Mouse (Mus musculus): ENCODE data around the gene Gm48551.

The Gm48551 gene

GRCm38 (mm10) chr10:81358209-81358608 is 26.1 kb upstream of the Gm48551 start:
- no peak for DNase-seq

DNA sequence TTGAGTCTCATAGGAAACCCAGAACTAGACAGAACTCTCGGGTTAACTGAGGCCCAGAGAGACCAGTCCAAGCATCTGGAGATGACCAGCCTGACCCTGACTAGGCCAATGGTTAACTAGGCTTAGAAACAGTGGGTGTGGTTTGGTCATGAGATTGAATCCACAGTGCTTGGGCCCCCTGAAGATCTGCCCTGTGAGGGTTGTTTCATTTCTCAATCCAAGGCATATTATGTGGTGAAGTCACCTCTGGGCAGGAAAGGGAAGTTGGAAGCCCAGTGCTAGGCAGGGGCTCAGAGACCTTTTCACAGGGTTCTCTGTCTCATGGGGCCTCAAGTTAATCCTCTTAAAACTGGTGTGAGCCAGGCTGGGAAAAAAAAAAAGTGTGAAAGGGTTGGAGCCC is 25.4 kb upstream of the Gm48551 start:
- no peak for DNase-seq

GRCm38 (mm10) chr10:81360721-81361120 is 23.5 kb upstream of the Gm48551 start:
- DNase-seq, result no peak

- peak in 1 of 2 experiments; percentile 18 for DNase-seq
These were observed 21.8 kb upstream of the Gm48551 start for GRCm38 (mm10) chr10:81362336-81362949.

GRCm38 (mm10) chr10:81363436-81364346 is 20.6 kb upstream of the Gm48551 start:
- no peak for DNase-seq

DNA sequence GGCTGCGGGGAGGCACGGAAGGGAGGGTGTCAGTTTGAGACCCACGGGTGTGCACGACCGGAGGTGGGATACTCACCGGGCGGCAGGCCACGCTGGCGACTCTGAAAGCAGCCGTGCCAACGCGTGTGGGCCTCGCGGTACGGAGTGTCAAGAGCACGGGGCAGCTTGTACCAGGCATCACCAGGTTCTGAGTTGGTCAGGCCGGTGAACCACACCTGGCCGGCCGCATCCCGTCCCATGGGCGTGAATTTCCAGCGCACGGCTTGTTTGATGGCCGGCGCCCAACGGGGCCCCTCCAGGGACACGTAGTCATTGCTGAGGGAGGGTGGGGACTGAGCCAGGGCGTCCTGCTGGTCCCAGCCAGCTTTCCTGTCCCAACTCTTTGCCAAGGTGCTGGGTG is 19.6 kb upstream of the Gm48551 start:
- DNase-seq, result peak in 1 of 2 experiments; percentile 53

GRCm38 (mm10) chr10:81365073-81365472 is 19.2 kb upstream of the Gm48551 start:
- DNase-seq, result peak in 1 of 2 experiments; percentile 15

DNA sequence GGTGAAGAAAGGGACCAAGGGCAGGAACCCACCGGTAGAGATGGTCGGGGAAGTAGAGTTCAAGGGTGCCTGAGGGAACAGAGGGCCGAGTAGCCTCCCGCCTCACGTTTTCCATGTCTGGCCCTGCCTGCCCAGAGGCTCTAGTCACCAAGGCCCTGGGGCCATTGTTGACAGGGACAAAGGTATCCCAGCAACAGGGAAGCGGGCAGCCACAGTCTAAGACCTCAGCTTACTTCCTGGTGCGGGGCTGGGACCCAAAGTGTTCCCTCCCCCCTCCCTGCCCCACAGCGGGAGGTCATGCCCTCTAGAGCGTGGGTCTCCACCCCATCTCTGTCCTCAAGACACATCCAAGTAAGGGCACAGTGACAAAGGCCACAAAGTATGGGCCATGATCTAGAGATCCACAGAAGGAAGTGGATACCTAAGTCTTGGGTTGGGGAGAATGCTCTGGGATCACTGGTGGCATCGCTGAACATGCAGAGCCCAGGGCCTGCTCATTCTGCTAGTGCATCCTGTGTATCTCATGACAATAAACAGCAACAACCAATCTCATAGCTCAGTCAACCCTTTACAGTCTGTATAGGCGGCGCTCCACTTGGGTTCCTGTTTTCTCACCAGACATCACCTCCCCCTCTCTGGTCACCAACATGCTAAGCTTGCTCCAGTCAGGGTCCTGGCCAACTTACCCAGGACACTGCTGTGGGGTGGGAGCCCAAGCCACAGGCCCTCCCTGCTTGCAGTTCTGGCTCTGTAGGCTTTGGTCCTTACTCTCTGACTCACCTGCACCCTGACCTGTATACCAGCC is 18.4 kb upstream of the Gm48551 start, which contains the start of gene 4930404N11Rik:
Gene 4930404N11Rik (minus strand): TSS at position 145 of the 805 bp plus-strand sequence.
- peak; percentile 57 to 65 for DNase-seq

DNA sequence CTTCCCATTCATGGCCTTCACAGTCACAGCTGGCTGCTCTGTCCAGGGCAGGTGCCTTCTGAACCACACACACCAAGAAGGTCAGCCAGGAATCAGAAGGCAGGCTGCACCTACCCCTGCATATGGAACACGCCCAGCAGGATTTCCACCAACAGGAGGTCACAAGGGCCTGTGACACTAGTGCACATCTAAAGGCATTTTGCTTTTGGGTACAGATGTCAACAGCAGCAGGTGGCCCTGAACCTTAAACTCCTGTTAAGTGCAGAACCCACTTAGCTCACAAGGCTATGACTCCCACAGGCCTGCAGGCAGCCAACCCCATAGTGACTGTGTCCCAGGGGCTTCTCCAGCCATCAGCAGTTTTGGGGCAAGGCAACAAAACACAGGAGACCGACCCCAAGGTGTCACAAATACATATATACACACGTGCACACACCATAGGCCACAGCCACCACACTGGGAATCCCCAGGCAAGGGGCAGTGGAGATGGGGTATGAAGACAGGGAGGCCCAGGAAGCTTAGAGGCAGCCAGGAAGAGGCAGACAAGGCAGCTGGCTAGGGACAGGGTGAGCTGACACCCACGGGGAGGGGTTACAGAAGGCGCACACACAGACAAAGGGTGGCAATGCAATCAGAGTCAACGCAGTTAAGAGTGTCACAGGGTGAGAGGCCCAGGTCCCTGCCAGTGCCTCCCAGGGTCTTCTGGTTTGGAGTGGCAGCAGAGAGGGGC is 17.6 kb upstream of the Gm48551 start:
- DNase-seq, result no peak

GRCm38 (mm10) chr10:81367207-81367495 is 17.1 kb upstream of the Gm48551 start:
- DNase-seq, result no peak

GRCm38 (mm10) chr10:81375322-81375721 is 8.9 kb upstream of the Gm48551 start:
- DNase-seq, result no peak

- no peak for DNase-seq
These were observed 7.5 kb upstream of the Gm48551 start for GRCm38 (mm10) chr10:81376561-81377361.

GRCm38 (mm10) chr10:81377362-81377664 is 7.0 kb upstream of the Gm48551 start:
- DNase-seq, result no peak

DNA sequence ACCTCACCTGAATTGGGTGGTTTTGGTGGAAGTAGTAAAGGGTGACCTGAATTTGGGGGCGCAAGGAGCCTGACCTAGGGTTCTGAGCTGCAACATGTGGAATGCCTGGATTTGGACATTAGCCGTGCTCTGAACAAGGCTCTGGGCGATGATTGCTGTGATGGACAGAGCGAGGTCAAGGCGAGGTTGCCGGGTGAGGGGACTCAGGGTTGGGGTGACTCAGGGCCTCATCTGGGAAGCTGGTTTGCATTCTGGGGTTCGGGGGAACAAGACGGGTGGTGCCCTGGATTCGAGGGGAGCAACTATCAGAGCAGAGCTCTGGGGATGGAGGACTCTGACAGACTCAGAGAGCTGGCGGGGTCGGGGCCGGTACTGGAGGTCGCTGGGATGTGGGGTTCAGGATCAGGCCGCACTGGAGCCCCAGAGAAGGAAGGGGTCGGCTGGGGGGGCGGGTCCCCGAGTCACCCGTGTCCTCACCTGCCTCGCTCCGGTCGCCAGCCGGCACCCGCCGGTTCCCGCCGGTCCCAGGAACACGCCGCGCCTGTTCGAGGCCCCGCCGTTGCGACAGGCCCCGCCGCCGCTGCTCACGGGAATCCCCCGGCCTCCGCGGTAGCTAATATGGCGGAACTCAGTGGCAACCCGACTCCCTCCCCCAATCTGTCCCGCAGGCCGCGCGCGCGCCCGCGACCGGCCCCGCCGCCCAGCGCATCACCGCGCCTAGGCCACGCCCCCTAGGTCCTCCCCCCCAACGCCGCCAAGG is 6.3 kb upstream of the Gm48551 start, which contains the start of gene Fzr1:
Gene Fzr1 (minus strand): TSS at position 724 of the 760 bp plus-strand sequence.
- no peak for DNase-seq

GRCm38 (mm10) chr10:81378553-81379182 is 5.6 kb upstream of the Gm48551 start:
- peak; percentile 100 for DNase-seq

- no peak for DNase-seq
These were observed 5.1 kb upstream of the Gm48551 start for GRCm38 (mm10) chr10:81379183-81379553.

DNA sequence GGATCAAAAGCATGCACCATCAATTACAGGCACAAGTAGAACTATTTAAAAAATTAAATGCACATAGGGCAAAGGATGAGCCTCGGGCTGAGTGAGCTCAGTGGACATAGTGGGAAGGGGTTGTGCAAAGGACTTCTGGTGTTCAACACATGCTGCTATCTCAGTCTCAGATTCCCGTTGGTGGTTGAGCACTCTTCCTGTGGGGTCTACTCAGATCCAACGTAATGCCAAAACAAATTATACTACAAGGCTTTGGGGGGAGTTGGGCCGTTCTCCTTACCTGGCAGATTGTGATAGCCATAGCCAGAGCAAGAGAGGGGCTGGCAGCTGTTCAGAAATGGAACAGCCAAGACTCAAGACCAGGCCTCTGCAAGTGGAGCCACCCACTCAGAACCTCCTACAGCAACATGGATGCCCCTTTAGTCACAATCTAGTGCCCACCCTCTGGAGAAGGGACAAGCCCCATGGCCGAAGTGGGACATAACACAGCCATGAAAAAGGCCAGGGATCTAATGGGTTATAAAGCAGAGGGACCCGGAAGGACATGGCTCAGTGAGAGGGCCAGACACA is 4.4 kb upstream of the Gm48551 start:
- DNase-seq, result no peak

DNA sequence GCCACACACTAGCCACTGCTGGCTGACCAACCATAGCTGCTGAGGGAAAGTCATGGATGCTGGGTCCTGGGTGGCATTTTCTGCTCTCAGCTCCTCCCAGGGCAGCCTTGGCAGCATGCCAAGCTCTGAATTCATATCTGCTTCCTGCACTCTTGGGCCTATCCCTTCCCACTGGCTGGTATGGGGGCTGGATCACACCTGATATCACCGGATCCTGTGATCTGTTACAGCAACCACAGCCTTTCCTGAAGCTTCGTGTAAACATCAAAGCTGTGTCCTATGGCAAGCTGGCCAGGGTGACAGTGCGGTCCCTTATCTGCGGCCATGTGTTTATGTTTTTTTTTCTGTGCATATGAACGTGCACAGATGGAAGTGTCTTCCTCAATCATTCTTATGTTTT is 2.2 kb upstream of the Gm48551 start:
- DNase-seq, result peak; percentile 62 to 66

GRCm38 (mm10) chr10:81384605-81384982 is 328 bp downstream of the Gm48551 start:
- no peak for DNase-seq

- DNase-seq, result no peak
These were observed 1.5 kb downstream of the Gm48551 start for GRCm38 (mm10) chr10:81385603-81386306.
